Mouse (Mus musculus): Measurements from ENCODE around the gene Frem1.

The Frem1 gene

DNA sequence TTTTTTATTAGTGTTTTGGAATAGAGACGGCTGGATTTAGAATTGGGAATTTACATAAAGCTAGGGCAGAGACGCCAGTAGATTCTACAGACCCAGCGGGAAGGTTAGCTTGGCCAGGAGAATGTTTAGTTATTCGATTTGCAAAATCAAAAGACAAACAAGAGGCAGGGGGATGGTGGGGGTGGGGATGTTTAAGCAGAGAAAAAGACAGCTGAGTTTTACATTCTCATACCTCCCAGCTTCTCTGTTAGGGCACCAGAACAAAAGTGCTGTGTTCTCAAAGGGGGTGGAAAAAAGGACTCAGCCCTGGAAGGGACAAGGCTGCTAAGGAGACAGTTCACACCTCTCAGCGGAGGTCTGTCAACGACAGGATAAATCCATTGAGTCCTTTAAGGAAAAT, 180.0 kb downstream of the Frem1 start:
- DNase-seq (ENCODE audit: low spot score): no peak

DNA sequence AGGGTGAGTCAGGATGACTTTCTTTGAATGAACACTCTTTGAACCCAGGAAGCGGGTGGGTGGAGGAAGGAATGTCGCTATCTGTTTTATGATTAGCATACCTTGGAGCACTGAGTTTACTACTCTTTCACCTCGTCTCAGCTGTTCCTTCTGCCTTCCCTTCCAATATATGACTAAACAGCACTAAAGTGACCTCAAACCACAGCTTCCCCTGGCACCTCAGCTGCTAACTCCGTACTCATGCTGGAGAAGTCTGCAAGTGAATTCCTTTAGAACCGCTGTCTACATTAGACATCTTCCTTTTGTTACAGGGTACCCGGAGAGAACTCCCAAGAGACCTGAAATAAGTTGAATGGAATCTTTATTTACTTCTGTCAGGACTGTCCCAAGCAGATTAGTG, 181.2 kb downstream of the Frem1 start:
- no peak for DNase-seq (ENCODE audit: low spot score)

DNA sequence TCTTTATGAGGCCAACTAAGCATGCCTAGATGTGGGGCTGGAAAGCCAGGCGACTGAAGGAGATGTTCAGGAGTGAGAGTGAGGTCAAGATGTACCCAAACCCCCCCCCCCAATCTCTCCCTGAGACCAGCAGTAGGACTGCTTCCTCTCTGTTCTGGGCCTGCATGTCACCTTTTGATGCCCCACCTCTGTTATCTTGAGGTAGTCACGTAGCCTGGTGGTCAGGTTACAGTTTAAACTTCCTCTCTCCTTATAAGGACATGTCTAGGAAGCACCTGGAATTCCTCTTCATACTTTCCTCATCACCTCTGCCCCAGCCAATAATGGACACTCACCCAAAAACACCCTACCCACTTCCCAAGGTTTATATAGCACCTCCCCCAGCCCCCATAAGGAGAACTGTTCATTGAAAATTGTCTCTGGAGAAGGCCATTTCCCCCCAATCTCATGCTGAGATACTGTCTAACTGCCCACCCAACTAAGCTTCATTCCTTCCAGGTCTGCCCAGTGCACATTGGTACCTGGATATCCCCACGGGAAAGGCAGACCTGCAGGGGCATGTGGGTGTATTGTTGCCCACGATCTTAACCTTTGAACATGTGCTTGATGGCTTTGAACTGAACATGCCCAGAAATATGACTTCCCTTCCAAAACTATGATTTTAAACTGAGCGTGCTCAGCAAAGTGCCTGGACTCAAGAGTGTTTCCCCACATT, 184.3 kb downstream of the Frem1 start:
- DNase-seq (ENCODE audit: low spot score): no peak

DNA sequence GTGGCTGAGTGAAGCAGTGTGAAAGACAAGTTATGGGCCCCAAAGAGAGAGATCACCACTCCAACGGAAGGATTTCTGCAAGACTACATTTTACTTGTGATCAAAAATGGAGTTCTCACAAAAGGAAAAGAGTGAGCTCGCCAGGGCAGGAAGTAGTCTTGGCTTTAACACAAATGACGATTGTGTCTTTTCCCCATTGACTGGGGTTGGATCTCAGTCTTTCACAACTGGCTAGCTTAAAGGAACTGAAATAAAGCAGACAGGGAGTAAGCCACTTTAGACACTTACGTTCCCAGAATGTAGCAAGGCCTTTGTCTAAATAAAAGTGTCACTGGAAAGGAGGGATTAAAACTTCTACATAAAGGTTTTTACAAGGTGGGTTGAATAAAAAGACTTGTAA, 185.0 kb downstream of the Frem1 start:
- DNase-seq (ENCODE audit: low spot score): no peak

DNA sequence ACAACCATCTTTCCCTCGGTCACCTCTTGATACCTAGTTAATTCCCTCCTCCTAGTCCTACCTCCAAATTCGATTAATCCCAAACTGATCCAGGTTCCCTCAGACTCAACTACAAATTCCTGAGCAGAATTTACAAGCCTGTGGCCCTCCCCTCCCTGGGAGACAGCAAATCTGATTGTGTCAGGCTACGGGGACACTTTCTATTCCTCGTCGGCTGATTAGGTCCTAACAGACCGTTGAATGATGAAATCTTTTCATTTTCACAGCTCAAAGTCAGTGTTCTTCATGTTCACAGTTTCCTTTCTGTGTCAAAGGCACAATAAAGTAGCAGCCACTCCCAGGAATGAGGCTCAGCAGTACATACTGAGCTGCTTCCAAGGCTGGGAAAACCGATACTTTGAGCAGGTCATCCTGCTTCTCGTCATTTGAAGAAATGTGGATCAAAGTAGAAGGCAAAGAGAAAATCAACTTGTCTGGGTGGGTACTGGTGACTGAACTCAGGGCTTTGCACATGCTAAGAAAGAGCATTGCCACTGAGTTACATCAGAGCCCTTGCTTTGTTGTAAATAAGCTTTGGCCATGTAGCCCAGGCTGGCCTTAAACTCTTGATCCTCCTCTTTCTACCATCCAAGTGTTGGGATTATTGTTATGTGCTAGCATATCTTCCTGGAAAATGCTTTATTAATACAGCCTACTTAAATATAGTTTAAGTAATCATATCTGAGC, 187.0 kb downstream of the Frem1 start:
- DNase-seq (ENCODE audit: low spot score): no peak

DNA sequence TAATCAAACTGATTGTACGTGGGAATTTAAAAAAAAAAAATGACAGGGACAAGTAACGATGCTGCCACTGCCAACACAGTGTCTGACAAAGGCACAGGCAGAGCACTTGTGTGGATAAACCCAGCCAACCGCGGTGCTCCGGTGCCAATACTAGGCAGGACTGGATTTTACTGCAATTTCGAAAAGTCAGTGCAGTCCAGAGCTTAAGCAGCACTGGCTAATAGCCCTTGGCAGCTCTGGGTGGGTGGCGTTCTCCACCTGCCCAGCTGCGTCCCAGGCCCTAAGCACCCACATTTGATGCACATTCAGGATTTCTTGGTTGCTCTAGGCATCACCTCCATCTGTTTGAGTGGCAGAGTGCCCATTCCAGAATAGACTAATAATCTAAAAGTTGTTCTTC, 188.8 kb downstream of the Frem1 start:
- no peak for DNase-seq (ENCODE audit: low spot score)

DNA sequence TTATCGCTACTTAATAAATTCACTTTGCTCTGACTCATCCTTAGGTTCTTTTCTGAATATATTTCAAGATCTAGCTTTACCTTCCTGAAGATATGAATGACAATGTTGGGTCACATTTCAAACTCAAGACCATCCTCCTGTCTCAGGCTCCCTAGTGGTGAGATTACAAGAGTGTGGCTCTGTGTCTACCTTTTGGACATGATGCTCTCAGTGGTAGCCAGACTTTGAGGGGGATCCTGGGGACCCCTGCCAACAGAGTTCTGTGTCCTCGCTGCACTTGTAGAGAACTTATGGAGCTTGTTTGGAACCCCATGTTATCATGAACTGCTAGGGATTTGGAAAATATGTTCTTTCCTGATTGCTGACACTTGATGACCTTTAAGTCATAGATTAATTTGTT, 190.7 kb downstream of the Frem1 start:
- no peak for DNase-seq (ENCODE audit: low spot score)

DNA sequence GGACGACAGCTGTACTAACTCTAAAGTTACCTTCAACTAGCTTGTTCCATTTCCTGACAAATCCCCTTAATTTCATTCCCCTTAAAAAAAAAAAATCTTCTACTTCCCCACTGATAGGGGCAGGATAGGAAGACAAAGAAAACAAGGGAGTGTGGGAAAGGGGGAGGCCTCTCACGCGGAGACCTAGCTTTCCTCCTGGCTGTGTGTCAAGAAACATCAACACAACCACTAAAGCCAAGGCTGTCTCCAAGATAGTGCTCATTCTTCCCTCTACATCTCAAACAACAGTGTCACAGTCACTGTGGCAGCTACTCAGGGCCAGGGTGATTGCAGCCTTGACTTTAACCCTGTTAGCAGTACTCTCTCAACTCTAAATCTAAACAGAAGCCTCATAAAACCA, 191.6 kb downstream of the Frem1 start:
- no peak for DNase-seq (ENCODE audit: low spot score)

DNA sequence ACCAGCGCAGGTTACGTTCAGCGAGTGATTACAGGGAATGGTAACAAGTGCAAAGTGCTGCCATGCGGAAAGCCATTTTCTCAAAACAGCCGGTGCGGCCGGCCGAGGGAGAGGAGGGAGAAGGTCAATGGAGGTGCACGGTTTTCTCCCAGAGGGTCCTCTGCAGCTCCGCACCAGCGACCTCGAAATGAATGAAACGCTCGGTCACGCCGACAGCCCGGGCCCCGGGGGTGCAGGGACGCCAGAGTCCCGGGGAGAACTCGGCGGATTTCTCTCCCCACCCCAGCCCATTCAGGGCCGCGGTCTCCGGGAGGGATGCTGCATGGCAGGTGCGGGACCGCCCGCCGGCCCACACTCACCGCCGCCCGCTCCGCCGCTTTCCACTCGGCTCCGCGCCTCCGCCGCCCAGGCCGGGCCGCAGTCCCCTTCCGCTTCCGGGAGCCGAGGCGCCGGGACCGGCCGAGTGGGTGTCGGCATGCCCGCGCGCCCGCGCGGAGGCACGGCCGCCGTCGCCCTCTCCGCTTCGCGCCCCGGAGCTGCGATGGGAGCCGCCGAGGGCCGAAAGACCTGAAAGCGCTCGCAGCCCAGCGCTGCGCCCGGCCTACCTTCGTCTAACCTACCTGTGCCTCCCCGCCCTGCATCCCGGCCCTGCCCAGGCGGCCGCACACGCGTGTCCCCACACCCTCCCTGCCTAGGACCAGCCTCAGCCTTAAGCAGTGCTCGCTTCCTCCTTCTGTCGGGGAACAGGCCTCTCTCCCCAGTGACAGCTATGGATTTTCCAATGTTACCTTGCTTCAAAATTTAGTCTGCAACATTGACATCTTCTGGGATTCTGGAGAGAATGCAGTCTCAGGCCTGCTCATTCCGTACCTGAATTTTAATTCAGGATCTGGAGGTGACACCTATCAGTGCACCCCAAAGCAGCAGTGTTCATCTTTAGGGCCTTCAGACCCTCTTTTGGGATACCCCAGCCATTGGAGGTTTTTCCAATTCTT, 192.7 kb downstream of the Frem1 start, which contains the start of gene Zdhhc21:
Gene Zdhhc21, minus strand, starts transcription at position 828 of the 995 bp plus-strand sequence.
- peak; percentile 52 for DNase-seq (ENCODE audit: low spot score)

DNA sequence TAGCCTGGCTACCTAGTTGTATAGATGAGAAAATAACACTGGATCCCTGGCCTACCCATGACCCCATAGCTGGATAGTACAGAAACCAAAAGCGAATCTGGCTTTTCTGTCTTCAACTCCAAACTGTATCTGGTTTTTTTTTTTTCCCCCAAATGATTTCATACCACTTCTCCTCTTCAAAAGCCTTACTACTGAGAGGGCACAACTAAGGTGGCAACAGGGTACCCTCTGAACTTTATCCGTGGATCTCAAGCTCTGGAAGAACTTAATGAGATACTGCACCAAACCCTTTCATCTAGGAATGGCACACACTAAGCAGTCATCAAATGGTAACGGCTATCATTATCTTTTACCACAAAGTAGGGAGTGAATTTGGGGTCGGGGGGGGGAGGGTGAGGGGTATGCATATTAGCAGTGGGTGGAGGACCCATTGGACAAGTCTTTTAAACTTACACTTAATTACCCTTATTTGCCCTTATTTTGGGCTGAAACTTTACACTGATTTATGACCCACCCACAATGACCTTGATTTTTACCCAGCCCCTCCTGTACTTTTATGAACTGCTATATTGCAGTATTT, 193.6 kb downstream of the Frem1 start:
- no peak for DNase-seq (ENCODE audit: low spot score)

DNA sequence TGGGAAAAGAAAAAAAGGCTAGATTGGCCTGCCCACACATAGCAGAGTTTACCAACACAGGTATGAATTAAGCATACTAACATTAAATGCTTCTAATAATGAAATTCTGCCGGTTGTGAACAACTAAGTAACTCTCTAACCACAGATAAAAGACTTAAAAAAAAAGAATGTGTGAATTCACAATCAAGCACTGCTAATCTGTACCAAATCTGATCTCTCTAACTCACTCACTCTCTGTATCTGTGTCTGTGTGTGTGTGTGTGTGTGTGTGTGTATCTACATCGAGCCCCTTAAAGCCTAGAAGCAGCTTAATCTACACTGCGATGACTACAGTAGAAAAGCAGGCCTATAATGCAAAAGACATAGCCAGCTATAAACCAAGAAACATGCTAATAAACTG, 195.2 kb downstream of the Frem1 start:
- no peak for DNase-seq (ENCODE audit: low spot score)

DNA sequence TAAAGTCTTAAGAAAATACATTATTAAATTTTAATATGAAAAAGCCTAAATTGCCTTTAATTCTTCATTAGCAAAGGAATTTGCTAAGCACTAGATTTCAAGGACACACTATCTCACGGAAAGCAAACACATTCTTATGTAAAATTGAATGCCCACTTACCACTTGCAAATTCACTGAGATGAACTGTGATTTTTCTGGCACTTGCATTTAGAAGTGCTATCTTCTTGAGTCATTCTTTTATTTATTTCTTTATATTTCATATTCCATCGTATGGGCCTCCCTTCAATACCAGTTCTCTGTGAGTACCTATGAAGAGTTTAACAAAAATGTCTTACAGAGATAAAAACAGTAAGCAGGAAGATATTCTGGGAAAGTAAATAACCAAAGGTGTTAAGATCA, 198.3 kb downstream of the Frem1 start:
- DNase-seq (ENCODE audit: low spot score): no peak

DNA sequence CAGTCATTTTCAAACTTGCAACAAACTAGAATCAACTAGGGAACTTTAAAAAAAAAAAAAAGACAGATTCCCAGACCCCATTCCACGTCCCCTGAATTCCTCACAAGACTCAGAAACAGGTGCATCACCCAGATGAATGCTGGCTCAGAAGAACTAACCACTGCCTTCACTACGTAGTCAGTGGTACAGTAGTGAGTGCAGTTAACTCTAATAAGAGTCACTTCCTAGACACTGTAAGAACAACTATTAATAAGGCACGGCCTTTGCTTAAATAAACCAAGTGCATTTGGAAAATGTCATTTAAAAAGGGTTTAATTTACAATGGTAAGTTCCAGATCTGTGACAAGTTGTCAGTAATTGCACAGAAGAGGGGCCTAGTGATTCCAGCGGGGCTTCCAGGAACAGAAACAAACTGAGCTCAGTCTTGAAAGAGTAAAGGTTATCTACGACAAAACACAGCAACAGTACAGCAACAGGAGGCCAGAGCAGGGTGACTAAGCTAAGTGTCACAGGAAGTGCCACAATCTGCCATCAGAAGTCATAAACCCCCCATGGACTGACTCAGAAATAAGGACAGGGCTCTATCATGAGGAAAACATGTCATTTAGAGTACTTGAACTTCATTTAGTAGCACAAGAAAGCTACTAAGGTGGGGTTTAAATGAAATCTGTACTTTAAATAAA, 203.4 kb downstream of the Frem1 start:
- no peak for DNase-seq (ENCODE audit: low spot score)
